ENCODE assay signal across 8 mouse cellular contexts in genomic region chr11:120549168-120549945, GRCm38 (mm10). TPM values are rescaled to one million over a fixed set of nuclear protein-coding genes. Genes with fewer than 3 reads are reported as not detected.
DNase-seq lines count a peak whose midpoint lies in the region; ATAC-seq and TF ChIP-seq lines count a peak whose summit lies in the region.

Mcrip1 (minus strand) TSS chr11:120549727.

- no peaks in the 10 kb centered on the region for H3K27me3 ChIP-seq in embryonic facial prominence, embryonic 15.5 days
- H3K27me3 ChIP-seq in limb, embryonic 13.5 days = no peaks in the 10 kb centered on the region
- H3K27me3 ChIP-seq in midbrain, embryonic 15.5 days (replicated peaks) = no peaks in the 10 kb centered on the region

- no peak for TF ChIP-seq CTCF in bone marrow macrophage, adult 2 months (IDR thresholded peaks at IDR 0.05; ENCODE audit: low read depth, low read length)

- peaks cover 25% of the 10 kb centered on the region for H3K4me1 ChIP-seq in bone marrow macrophage, adult 2 months (ENCODE audit: control insufficient read depth, insufficient read depth, low read length)
- H3K4me1 ChIP-seq in embryonic facial prominence, embryonic 15.5 days = peaks cover 31% of the 10 kb centered on the region
- H3K4me1 ChIP-seq in limb, embryonic 13.5 days = peaks cover 27% of the 10 kb centered on the region
- peaks cover 27% of the 10 kb centered on the region for H3K4me1 ChIP-seq in midbrain, embryonic 15.5 days

- H3K27ac ChIP-seq in bone marrow macrophage, adult 2 months (ENCODE audit: insufficient read depth, low read depth, low read length) = peak within 1 kb of the TSS; percentile 80
- H3K27ac ChIP-seq in embryonic facial prominence, embryonic 15.5 days (replicated peaks) = peak within 1 kb of the TSS; percentile 93
- peak within 1 kb of the TSS; percentile 87 for H3K27ac ChIP-seq in limb, embryonic 13.5 days
- H3K27ac ChIP-seq in midbrain, embryonic 15.5 days = peak within 1 kb of the TSS; percentile 85

- ATAC-seq in embryonic facial prominence, embryonic 15.5 days (ENCODE audit: insufficient number of reproducible peaks, low FRiP score, low TSS enrichment, low read depth) = peak; percentile 88
- peak; percentile 79 for ATAC-seq in limb, embryonic 13.5 days (ENCODE audit: low FRiP score, low read depth)
- ATAC-seq in midbrain, embryonic 15.5 days (replicated peaks) = peak; percentile 90

- DNase-seq in A20 (ENCODE audit: low read depth, low spot score) = peak; percentile 90
- peak; percentile 92 for DNase-seq in heart, adult 8-10 months (ENCODE audit: low spot score)
- DNase-seq in kidney, adult 9 months = peak; percentile 93
- peak; percentile 91 to 94 for DNase-seq in spleen, adult 18-20 months

- WGBS in embryonic facial prominence, embryonic 15.5 days = under 1% methylated on average over 67 of the region's 87 CpGs
- under 1% methylated on average over 63 of the region's 87 CpGs for WGBS in limb, embryonic 13.5 days
- under 1% methylated on average over 65 of the region's 87 CpGs for WGBS in midbrain, embryonic 15.5 days

- TF ChIP-seq POLR2A in bone marrow macrophage, adult 2 months (IDR thresholded peaks at IDR 0.05; ENCODE audit: borderline replicate concordance, low read depth, low read length) = no peak

- H3K36me3 ChIP-seq in embryonic facial prominence, embryonic 15.5 days = peaks cover 12% of the 10 kb centered on the region
- peaks cover 18% of the 10 kb centered on the region for H3K36me3 ChIP-seq in limb, embryonic 13.5 days
- H3K36me3 ChIP-seq in midbrain, embryonic 15.5 days (replicated peaks) = no peaks in the 10 kb centered on the region

- H3K9me3 ChIP-seq in embryonic facial prominence, embryonic 15.5 days (replicated peaks) = no peaks in the 10 kb centered on the region
- no peaks in the 10 kb centered on the region for H3K9me3 ChIP-seq in limb, embryonic 13.5 days
- no peaks in the 10 kb centered on the region for H3K9me3 ChIP-seq in midbrain, embryonic 15.5 days

- peak within 1 kb of the TSS; percentile 77 for H3K4me2 ChIP-seq in embryonic facial prominence, embryonic 15.5 days (replicated peaks)
- H3K4me2 ChIP-seq in limb, embryonic 13.5 days (replicated peaks) = peak within 1 kb of the TSS; percentile 95
- H3K4me2 ChIP-seq in midbrain, embryonic 15.5 days = peak within 1 kb of the TSS; percentile 91

- peak within 1 kb of the TSS; percentile 99 for H3K9ac ChIP-seq in embryonic facial prominence, embryonic 15.5 days
- H3K9ac ChIP-seq in limb, embryonic 13.5 days = peak within 1 kb of the TSS; percentile 98
- peak within 1 kb of the TSS; percentile 99 for H3K9ac ChIP-seq in midbrain, embryonic 15.5 days

- H3K4me3 ChIP-seq in bone marrow macrophage, adult 2 months (ENCODE audit: insufficient read depth, low read length) = peak within 1 kb of the TSS; percentile 76
- H3K4me3 ChIP-seq in embryonic facial prominence, embryonic 15.5 days (replicated peaks) = peak within 1 kb of the TSS; percentile 92
- H3K4me3 ChIP-seq in limb, embryonic 13.5 days = peak within 1 kb of the TSS; percentile 98
- H3K4me3 ChIP-seq in midbrain, embryonic 15.5 days = peak within 1 kb of the TSS; percentile 99

RNA-seq across cellular contexts. Expression of gene Mcrip1, which starts in this region (rescaled TPM):
- polyA plus RNA-seq in bone marrow macrophage, adult 2 months (2012; ENCODE audit: insufficient read depth, insufficient read length, missing spikeins) = 63.5 and 64.0 TPM in 2 replicates
- polyA plus RNA-seq in embryonic facial prominence, embryonic 15.5 days (2015; fragmentation: Nextera tagmentation; extraction: Ambion mirVana) = 235 and 237 TPM in 2 replicates
- 10 to 100 TPM; 37.5 to 41.0 (median 38.5) TPM for total RNA-seq in heart, adult 8-10 months (2022)
- 245 TPM in 2 replicates for polyA plus RNA-seq in limb, embryonic 13.5 days (2015; fragmentation: Nextera tagmentation; extraction: Ambion mirVana)
- polyA plus RNA-seq in midbrain, embryonic 15.5 days (2015; fragmentation: Nextera tagmentation; extraction: Ambion mirVana) = 249 and 264 TPM in 2 replicates

Comparison
In these comparisons a context has a peak if more than half of its experiments do, and no peak if none do; other contexts are left out.
1. Peak in every context shown above with its lines: DNase-seq, ATAC-seq, H3K4me3 ChIP-seq and H3K27ac ChIP-seq.